Mouse (Mus musculus): ENCODE data around the gene Havcr1.
"Not testable (repeated sequence)": the region's sequence is repeated elsewhere in the genome, so short reads cannot be mapped to it uniquely, and the experiment has no call there.

Gene Havcr1

DNA sequence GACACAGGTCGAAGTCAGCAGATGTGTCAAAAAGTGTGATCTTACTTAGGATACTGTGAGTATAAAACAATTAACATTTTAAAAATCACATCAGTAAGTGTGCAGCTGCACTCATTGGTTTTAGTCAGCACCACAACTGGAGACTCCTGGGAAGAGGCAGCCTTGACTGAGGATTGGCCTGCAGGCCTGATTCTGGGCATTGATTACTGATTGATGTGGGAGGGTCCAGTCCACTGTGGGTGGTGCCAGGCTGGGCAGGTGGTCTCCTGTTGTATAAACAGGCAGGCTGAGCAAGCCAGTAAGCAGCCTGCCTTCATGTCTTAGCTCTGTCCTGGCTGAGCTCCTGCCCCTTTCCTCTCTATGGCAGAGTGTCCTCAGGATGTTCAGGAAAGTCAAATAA lies at the start of gene Havcr1:
TSS of gene Havcr1 (plus strand) at position 5 of the 400 bp plus-strand sequence.
- not testable (repeated sequence) for DNase-seq (ENCODE audit: low spot score)

DNA sequence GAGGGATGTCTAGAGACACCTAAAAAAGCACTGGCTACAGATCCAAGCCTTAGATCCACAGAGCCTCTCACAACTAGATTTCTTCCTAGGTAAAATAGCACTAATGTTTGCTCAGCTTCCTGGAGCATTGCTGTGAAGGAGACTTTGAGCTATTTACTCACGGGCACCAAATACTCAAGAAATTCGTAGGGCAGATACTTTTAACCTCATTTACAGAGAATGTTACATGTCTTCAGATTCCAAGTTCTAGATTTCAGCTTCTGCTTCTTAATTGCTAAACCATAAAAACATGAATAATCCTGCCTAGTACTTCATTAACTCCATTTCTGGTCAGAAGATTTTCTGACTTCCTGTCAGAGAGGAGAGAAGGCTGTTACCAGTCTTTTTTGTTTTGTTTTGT lies 44.7 kb upstream of the Havcr1 start:
- no peak for DNase-seq (ENCODE audit: low spot score)

DNA sequence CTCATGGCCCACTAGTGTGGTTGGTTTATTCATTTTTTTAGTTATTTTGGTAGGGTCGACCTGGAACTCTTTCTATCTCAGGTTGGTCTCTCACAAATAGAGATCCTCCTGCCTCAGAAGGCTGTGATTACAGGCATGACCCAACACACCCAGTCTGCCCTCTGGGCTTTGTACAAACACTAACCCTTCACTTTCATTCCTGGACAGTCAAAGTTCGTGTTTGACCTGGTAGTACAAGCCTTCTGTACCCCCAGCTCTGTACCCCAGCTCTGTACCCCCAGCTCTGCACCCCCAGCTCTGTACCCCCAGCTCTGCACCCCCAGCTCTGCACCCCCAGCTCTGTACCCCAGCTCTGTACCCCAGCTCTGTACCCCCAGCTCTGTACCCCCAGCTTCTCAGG lies 39.0 kb upstream of the Havcr1 start:
- not testable (repeated sequence) for DNase-seq (ENCODE audit: low spot score)

DNA sequence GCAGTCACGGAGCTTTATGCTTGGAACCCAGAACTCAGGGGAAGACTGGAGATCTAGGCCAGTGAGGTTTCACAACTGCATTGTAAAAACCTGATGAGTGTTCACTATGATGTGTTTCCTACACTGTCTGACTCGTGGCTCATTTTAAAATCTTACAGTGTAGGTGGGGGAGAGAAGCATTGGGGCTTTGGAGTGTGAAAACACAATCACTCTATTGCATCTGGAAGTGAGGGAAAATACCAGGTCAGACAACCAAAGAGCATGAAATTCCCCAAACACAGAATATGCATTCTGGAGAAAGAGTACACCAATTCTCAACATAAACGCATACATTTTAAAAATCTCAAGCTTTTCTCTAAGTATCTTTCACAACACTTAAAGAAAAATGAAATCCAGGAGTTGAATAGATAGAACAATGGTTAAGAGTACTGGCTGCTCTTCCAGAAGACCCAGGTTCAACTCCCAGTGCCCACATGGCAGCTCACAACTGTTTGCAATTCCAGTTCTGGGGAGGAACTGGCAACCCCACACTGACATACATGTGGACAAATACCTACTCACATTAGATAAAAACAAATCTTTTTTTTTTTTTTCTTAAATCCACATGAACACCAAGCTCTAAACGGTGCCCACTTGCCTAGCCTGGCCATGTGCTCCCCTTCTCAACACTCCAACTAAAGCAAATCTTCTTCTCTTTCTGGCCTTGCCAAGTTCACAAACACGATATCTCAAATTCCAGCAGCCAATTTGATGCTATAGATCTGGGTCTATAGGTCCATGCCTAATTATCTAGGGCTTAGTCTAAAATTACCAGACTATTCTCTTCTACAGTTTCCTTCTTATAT lies 37.2 kb upstream of the Havcr1 start:
- no peak for DNase-seq (ENCODE audit: low spot score)

DNA sequence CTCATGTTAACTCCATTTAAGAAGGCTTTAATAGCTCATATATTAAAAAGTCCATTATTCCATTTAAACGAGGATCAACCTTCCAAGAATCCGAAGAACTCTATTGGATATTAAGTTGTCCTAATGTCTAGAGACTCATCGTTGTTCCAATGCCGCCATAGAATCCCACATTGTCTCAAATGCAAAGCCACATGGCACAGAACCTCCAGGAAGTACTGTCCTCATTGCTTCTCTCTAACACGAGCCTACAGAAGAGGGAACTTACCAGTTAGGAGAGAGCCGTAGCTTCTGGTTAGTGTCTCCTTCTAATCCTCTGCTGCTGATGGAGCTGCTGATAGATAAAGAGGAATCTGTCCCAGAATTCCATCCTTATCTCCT lies 36.6 kb upstream of the Havcr1 start:
- no peak for DNase-seq (ENCODE audit: low spot score)

DNA sequence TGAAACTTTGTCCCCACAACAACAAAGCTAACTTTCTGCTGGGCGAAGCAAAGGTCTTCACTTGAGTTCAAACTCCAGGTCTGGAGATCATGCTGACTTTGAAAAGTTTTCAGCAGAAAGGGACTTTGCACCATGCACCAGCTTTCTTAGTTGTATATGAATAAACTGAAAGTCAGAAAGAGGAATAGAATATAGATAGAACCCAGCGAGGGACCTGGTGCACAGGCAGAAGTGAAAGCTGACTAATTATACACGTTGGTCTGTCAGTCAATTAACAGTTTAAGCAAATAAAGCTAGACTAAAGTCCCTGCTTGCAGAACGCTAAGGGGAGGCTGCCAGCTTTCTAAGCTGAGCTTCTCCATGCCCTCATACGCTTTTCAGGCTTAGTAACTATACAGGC lies 36.0 kb upstream of the Havcr1 start:
- no peak for DNase-seq (ENCODE audit: low spot score)

DNA sequence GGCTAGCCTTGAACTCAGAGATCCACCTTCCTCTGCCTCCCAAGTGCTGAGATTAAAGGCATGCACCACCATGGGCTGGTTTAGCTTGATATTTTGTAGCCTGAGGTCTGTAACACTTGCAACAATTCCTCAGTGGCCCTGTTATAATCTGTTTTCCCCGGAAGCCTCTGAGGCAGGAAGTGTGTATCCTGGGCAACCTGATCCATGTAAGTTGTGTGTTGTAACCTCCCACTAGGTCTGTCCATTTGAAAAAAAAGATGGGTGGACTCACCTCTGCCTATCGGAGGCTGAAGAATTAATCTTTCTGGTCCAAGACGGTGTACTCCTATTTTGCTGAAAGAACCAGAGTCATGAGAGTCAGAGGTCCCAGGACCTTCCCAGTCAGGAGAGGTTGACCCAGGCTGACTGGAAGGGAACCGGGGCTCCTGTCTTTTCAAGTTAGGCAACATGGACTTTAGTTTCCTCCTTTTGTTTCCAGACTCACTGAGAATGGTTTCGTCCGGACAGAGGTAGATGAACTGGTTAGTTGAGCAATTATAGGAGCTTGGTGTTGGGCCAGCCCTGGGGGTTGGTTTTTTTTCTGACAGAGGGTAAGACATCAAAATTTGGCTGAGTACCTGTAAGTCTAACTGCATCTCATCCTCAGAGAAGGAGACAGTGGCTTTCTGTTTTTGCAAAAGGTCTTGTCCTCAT lies 28.1 kb upstream of the Havcr1 start, which contains the start of gene Timd2:
TSS of gene Timd2 (minus strand) at position 398 of the 693 bp plus-strand sequence.
- no peak for DNase-seq (ENCODE audit: low spot score)

DNA sequence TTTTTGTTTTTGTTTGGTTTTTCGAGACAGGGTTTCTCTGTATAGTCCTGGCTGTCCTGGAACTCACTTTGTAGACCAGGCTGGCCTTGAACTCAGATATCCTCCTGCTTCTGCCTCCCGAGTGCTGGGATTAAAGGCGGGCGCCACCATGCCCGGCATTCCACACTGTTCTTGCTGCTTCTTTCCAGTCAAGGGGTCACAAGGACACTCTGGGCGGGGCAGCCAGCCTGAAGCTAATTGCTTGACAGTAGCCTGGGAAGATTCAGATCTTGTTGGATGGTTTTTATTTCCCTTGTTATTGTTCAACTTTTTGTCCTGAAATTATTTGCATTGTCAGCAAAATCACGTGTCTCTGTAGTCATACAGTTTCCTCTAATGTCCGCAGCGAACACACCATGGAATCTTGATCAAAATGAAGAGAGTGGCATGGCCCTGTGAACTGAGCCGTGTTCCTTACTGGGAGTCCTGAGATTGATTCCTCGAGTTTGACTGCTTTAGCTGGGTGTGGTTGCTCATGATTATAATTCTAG lies 3.3 kb upstream of the Havcr1 start:
- DNase-seq (ENCODE audit: low spot score), result no peak

DNA sequence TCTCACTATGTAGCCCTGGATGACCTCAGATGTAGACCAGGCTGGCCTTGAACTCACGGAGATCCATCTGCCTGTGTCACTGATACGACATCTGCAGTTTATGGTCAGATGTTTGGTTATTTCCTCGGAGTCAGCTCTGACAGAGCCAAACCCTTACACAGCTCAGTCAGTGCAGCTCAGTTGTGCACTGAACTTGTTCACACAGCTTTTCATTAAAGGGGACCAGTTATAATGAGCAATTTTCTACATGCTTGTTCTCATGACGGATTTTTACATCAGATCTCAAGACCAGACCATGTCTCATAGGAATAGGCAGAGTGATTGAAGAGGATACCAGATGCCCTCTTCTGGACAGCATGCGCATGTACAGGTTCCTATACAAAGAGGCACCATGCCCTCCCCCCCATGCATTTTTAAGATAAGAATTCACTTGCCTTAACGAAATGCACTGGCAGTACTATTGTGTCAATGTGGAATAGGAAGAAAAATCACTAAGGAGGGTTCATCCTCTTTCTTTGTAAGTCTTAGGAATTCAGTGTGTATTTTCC lies 1.6 kb upstream of the Havcr1 start:
- DNase-seq (ENCODE audit: low spot score), result no peak

DNA sequence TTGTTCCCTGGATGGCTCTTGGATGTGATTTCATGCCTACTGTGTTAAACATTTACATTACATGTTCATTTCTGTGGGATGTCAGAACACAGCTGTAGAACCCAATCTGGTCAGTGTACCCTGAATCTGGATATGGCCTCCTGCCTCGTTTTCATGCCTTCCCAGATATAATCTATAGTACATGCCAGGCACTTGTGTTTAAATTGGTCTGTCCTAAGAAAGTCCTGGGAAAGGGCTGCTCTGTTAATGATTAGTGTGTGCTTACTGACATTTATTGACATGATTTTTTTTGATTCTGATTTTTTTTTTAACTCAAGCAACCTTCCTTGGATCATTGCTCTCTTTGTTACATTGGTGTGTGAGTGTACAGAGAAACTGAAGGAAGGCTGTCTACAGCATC lies 263 bp upstream of the Havcr1 start:
- no peak for DNase-seq (ENCODE audit: low spot score)

DNA sequence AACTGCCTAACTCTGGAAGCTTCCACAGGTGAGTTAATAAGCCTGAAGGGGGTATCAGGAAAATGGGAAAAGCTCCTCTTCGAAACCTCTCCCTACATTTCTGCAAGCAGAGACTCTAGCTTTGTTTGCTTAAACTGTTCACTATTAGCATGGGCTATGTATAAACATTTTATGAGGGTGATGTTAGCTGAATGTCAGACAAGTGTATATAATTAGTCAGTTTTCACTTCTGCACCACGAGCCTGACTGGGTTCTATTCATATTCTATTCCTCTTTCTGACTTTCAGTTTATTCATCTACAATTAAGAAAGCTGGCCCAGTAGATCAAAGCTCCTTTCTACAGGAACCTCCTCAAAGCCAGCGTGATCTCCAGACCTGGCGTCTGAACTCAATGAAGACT lies 4.6 kb downstream of the Havcr1 start:
- no peak for DNase-seq (ENCODE audit: low spot score)

DNA sequence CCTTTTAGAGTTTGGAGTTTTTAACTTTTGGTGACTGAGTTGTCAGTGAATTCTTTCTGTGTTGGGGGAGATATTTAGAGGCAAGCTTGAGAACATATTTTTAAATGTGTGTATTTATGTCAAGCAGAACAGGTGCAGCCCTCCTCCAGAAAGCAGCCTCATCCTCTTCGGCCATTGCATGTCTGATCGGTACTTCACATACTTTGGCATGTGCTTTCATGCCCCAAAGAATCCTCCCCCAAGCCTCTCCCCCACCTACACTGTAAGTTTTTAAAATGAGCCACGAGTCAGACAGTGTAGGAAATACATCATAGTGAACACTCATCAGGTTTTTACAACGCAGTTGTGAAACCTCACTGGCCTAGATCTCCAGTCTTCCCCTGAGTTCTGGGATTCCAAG lies 6.0 kb downstream of the Havcr1 start:
- DNase-seq (ENCODE audit: low spot score), result no peak

DNA sequence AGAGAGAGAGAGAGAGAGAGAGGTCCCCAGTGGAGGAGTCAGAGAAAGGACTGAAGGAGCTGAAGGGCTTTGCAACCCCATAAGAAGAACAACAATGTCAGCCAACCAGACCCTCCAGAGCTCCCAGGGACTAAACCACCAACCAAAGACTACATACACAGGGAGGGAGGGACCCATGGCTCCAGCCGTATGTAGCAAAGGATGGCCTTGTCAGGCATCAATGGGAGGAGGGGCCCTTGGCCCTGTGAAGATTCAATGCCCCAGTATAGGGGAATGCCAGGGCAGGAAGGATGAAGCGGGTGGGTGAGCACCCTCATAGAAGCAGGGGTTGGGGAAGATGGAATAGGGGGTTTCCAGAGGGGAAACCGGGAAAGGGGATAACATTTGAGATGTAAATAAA lies 6.8 kb downstream of the Havcr1 start:
- no peak for DNase-seq (ENCODE audit: low spot score)

DNA sequence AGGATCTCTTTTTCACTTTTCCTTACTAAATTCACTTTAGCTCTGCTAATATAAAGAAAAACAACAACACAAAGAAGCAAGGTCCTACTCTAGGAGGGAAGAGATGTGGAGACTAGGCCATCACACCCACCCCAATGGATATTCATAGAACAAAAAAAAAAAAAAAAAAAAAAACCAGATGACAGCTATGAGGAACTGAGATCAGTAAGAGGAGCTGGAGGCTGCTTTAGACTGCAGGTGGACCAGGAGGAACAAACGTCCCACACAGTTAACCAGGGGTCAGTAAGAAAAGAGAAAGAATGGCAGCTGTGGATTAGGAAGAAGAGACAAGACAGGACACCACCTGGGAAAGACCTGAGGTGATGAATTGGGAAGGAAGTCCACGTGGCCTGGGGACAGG lies 13.1 kb downstream of the Havcr1 start:
- no peak for DNase-seq (ENCODE audit: low spot score)

DNA sequence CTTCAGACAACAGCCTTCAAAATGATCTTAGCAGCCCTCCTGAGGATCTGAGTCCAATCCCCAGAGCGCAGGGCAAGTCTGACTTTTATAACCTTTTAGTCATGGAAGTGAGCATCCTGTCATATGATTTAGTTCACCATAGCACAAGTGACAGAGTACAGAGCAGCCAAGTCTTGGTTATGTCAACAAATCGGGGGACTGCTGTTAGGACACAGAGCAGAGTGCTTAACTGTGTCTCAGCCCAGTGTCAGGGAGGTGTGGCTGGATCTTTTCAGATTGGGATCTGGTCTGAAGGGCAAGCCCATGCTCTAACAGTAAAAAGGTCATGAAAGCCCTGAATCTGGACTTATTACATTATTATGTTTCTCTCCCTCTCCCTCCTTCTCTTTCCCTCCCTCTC lies 18.8 kb downstream of the Havcr1 start:
- no peak for DNase-seq (ENCODE audit: low spot score)

DNA sequence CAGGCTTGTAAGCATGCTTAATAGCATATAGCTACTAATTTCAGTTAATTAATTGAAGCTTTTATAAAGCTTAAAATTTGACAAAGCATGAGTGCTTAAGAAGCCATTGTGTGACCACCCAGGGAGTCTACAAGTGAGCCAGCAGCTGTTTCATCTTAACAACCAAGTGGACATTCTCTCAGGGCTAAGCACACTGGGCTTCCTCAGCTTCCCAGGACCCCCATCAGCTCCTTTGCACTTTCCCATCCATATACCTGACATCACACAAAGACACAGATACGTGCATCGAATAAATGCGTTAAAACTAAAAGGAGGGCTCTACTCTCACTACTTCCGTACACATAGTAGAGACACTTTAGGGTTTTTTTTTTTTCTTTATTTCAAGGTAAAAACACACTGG lies 19.8 kb downstream of the Havcr1 start:
- no peak for DNase-seq (ENCODE audit: low spot score)

DNA sequence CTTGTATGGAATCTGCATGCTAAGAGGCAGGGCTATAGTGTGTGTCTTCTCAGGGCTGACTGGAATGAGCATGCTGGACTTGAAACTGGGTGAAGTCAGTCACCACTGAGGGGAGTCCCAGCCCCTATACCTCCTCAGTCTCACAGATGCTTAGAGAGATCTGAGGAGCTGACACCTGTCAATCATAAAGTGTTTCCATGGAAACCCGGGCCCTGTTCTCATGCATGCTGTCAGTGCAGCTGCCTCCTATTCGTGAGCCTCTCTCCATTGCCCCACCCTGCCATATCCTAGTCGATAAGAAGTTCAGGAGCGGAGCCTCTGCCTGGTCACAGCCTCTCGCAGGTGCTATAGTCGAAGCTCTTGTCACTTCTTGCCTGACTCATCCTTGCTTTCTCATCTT lies 20.8 kb downstream of the Havcr1 start:
- DNase-seq (ENCODE audit: low spot score), result not testable (repeated sequence)

DNA sequence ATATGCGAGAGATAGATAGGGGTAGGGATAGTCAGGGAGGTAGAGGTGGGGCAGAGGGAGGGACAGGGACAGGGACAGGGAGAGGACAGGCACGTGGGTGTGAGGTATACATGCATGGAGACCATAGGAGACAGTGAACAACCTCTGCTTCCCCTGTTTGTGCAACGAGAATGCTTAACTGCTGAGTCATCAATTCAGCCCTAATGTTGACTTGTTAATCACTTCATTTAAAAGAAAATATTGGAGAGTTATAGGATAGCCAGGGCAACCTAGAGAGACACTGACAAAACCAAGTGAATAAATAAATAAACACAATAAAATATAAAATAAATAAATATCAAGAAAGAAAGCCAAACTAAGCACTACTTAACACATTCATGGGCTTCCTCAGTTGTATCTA lies 42.0 kb downstream of the Havcr1 start:
- no peak for DNase-seq (ENCODE audit: low spot score)

DNA sequence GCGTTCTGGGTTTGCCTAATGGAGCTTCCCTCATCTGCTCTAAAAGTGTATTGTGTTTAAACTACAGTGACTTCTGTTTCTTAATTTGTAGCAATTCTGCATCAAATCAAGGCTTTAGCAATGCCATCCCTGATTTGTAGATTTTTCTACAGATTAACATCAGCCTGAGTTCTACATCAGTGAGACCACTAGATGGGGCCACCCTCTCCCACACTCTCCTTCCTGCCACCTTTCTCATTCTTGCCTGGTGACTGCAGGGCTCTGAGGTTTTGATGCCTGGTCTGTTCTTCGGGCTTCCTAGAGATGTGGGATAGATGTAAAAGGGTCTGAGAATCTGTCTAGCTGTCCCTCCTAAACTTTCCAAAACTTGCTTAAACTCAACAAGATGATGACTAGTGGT lies 44.9 kb downstream of the Havcr1 start:
- DNase-seq (ENCODE audit: low spot score), result no peak

DNA sequence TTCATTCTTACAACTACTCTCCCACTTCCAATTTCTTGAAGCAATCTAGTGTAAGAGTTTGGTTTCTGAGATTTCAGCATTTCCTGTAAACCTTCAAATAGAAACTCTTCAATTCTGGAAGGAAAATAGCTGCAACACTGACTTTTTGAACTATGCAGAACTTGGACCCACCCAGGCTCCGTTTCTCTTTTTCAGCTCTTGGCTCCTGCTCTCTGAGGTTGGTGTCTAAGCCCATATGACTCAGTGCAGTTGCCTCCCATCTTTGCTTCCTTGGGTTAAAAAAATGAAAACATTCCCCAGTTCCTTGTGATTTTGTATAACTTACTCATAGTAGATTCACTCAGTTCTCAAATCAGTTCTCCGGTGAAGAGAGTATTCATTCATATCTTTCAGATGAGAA lies 69.6 kb downstream of the Havcr1 start:
- no peak for DNase-seq (ENCODE audit: low spot score)

DNA sequence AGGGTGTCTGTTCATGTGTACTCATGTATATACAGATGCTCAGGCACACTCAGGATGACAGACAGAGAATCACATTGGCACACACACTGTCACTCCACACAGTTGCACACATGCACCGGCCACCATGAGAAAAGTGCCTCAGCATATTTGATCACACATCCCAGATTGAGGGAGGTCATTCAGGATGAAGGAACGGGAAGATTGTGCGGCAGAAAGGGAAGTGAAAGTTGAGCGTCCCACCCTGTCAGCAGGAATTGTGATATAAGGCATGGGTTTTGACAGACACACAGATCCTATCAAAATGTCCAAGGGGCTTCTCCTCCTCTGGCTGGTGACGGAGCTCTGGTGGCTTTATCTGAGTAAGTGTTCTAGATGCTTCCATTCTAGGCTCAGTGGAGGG lies 75.6 kb downstream of the Havcr1 start, which contains the start of gene Timd4:
TSS of gene Timd4 (plus strand) at position 290 of the 400 bp plus-strand sequence.
- DNase-seq (ENCODE audit: low spot score), result no peak

DNA sequence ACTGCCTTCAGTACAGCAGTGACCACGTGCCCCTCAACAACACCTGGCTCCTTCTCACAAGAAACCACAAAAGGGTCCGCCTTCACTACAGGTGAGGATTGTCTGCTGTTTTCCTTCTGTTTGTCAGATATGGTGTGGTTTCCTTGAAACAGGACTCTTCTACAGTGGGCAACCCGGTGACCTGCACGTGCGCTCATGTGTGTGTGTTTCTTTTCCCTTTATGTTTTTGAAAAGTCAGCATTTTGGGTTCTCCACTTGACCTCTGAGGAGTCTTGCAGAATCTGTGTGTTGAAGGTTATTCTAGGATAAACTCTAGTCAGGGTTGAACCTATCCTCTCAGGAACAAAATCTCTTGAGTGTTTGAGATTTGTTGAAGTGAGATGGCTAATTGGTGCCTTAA lies 82.8 kb downstream of the Havcr1 start:
- no peak for DNase-seq (ENCODE audit: low spot score)

DNA sequence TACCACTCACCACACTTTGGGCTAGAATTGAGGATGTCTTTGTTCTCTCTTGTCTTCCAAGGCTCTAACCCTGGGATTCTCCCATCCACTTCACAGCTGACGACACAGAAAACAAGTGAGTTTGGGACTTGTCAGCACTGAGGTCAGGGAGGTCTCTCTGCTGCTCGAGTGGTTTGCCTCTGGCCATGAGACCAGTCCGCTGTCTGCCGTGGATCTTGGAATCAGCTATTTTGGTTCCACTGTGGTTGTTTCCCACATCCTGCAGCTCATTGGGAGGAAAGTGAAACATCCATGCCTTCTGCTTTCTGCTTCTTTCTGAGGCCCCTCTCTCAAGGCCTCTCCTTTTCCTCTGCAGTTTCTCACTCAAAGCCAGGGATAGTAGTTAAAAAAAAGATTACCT lies 85.0 kb downstream of the Havcr1 start:
- DNase-seq (ENCODE audit: low spot score), result no peak
